Mouse (Mus musculus) left cerebral cortex, adult 2 months (tissue): ENCODE measurements around the gene Esrrg. TPM values are rescaled to one million over a fixed set of nuclear protein-coding genes. Genes with fewer than 3 reads are reported as not detected.

ENCODE experiments used
- DNase-seq, 2 experiments: peaks; one replicate each; pipeline ENCODE4 v3.0.0; 2021 to 2022; ENCODE audit warnings: low spot score in 2 of 2, mixed read lengths in 1 of 2; ENCODE audit errors: extremely low spot score in 1 of 2
- H3K27ac ChIP-seq: fragments of 200-600 bp; 2 replicates; pipeline ENCODE4 v1.8.1; 2022
- H3K4me3 ChIP-seq: fragments of 200-600 bp; 2 replicates; pipeline ENCODE4 v1.8.1; 2022
- CTCF ChIP-seq: fragments of 200-600 bp; IDR thresholded peaks from 2 replicates; pipeline ENCODE4 v1.8.1; 2022; ENCODE audit warnings: antibody characterized with exemption, mild to moderate bottlenecking, moderate library complexity
- intact Hi-C: fragments of 180-260 bp; cut with DNase I; formaldehyde crosslinking; loops from one replicate; pipeline ENCODE4 v1.15.1; 2025
- total RNA-seq, 2 experiments: library from RNA; stranded (reverse); gene quantifications; 2 replicates each; pipeline ENCODE4 v1.2.3; 2021

The Esrrg gene
- total RNA-seq, 2 experiments from 2014 or later = 25.1 to 27.0 TPM

GRCm38 (mm10) chr1:187904731-187905130 is 296.1 kb downstream of the Esrrg start:
- no peak overlapping the region for H3K27ac ChIP-seq
- no peak overlapping the region for H3K4me3 ChIP-seq
- no peak for DNase-seq
- intact Hi-C loops = no loop called here
- TF ChIP-seq CTCF = no peak

DNA sequence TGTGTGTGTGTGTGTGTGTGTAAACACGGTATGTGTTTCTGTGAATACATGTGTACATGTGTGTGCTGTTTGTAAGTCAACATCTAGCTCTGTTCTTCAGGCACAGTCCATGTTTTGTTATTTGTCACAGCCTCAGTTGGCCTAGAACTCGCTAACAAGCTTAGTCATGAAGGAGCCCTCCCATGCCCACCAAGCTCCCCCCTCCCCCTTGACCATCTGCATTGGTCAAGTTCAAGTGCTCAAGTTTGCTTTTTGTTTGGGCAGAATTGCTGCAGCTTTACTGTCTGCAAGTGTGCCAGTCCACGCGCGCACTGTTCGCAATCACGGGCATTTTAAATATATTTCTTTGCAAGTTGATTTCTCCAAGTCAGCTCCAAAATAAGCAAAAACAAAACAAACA is 298.8 kb downstream of the Esrrg start:
- H3K4me3 ChIP-seq = no peak overlapping the region
- intact Hi-C loops = no loop called here

DNA sequence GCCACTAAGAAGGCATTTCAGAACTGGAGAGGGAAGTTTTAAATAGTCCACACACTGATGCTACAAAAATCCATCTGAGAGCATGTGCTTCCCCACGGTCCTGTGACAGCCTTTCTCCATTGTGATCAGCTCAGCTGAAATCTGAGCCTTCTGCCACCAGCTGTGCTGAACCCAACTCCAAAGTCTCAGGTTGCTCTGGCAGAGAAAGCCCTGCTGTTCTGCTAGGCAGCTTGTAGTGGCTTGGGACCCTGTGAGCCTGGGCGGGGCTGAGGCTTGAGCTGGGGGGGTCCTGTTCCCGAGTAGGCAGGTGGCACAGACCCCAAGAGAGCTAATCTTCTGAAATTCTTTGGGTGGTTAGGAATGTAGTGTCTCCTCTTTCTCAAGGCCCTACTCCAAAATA is 299.3 kb downstream of the Esrrg start:
- no peak overlapping the region for H3K4me3 ChIP-seq
- intact Hi-C loops = no loop called here
- TF ChIP-seq CTCF = no peak
- no peak overlapping the region for H3K27ac ChIP-seq
- no peak for DNase-seq

More for the DNA sequence above, 298.8 kb downstream of the Esrrg start:
- DNase-seq = no peak
- TF ChIP-seq CTCF = no peak
- H3K27ac ChIP-seq = no peak overlapping the region

DNA sequence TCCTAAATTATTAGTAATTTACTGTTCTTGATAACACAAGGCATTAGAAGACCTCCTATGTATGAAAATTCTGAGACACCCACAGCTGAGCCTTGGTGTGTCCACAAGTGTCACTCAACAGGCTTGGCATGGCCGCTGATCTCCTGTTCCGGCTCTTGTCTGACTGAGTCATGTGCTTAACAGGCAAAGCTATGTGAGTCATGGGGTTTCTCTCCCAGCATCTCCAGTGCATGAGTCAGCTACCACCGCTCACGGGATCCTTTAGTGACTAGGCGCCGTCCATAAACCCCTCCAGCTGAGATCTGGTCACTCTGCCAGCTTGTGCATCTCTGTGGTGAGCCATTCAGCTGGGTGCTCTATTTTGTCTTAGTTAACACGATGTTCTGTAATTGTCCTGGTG is 302.1 kb downstream of the Esrrg start:
- intact Hi-C loops = no loop called here
- TF ChIP-seq CTCF = no peak
- peak; percentile 10 to 29 for DNase-seq
- Histone ChIP-seq H3K27ac (no peak overlapping the region), H3K4me3 (no peak overlapping the region)

GRCm38 (mm10) chr1:187911201-187911600 is 302.6 kb downstream of the Esrrg start:
- no peak for DNase-seq

DNA sequence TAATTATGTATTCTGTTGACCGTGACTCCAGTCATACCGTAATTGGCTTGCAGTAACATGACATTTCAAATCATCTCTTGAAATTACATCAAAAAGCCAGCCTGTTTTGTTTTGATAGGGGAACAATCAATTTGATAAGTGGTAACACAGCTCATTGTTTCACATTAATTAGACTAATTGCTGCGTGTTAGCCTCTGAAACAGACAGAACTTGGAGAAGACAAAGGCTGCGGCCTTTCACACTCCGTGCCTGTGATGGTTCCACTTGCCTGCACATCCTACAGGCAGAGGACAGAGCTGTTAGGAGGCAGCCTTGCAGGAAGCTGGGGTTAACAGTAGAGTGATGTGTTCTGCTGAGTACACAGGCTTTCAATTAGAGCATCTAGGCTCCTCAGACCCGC is 309.7 kb downstream of the Esrrg start:
- DNase-seq = no peak
- intact Hi-C loops = no loop called here

More at GRCm38 (mm10) chr1:187911201-187911600, 302.6 kb downstream of the Esrrg start:
- H3K27ac ChIP-seq = no peak overlapping the region
- intact Hi-C loops = no loop called here
- no peak for TF ChIP-seq CTCF
- H3K4me3 ChIP-seq = no peak overlapping the region

GRCm38 (mm10) chr1:187918939-187919338 is 310.3 kb downstream of the Esrrg start:
- H3K4me3 ChIP-seq = no peak overlapping the region
- intact Hi-C loops = no loop called here
- TF ChIP-seq CTCF = no peak
- H3K27ac ChIP-seq = no peak overlapping the region
- no peak for DNase-seq

More for the DNA sequence above, 309.7 kb downstream of the Esrrg start:
- no peak for TF ChIP-seq CTCF
- H3K4me3 ChIP-seq = no peak overlapping the region
- H3K27ac ChIP-seq = no peak overlapping the region

GRCm38 (mm10) chr1:187920156-187920777 is 311.7 kb downstream of the Esrrg start:
- intact Hi-C loops = no loop called here
- DNase-seq = no peak
- no peak for TF ChIP-seq CTCF
- Histone ChIP-seq H3K27ac (no peak overlapping the region), H3K4me3 (no peak overlapping the region)

DNA sequence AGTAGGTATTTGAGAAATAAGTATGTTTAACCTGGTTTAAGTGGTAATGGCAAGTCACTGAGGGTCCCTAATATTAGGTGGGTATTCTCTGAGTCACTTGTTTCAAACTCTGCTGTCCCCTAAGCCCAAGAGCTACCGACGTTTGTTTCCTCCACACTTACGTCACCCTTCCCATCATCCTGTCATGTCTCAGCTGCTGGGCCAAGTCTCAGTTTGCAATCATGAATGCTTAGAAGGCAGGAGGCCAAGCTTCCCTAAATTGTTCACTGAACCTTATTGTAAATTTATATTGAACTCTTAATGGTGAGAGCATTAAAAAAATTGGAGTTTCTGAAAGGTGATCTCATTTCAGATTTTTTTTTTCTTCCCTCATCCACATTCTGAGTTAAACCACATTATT is 322.6 kb downstream of the Esrrg start:
- intact Hi-C loops = no loop called here
- DNase-seq = no peak
- Histone ChIP-seq H3K4me3 (no peak overlapping the region), H3K27ac (no peak overlapping the region)
- TF ChIP-seq CTCF = no peak

- DNase-seq = no peak
- no peak overlapping the region for H3K27ac ChIP-seq
- TF ChIP-seq CTCF = no peak
- H3K4me3 ChIP-seq = no peak overlapping the region
- intact Hi-C loops = no loop called here
These were observed 330.1 kb downstream of the Esrrg start for GRCm38 (mm10) chr1:187938652-187939051.

- DNase-seq = no peak
- no peak overlapping the region for H3K27ac ChIP-seq
- H3K4me3 ChIP-seq = no peak overlapping the region
- no peak for TF ChIP-seq CTCF
- intact Hi-C loops = no loop called here
These were observed 330.5 kb downstream of the Esrrg start for GRCm38 (mm10) chr1:187939078-187939477.

DNA sequence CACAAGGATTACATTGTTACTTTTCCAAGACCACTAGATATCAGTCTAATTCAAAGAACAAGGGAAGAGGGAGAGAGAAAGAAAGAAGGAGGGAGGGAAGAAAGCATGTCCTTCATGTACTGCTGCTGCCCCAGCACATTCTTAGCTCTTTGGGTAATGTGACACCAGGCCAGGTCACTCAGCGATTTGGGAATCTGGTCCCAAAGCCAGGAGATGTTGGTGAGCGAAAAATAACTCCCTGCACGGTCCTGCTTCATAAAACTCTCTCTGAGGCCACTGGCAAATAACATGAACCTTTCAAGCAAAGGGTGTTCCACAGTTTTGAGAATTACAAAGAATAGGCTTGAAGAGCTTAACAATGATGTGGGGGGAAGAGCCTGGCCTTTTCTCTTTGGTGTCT is 342.9 kb downstream of the Esrrg start:
- intact Hi-C loops = no loop called here
- Histone ChIP-seq H3K27ac (no peak overlapping the region), H3K4me3 (no peak overlapping the region)
- no peak for TF ChIP-seq CTCF
- no peak for DNase-seq

GRCm38 (mm10) chr1:187956702-187957101 is 348.1 kb downstream of the Esrrg start:
- no peak for TF ChIP-seq CTCF
- Histone ChIP-seq H3K27ac (no peak overlapping the region), H3K4me3 (no peak overlapping the region)
- DNase-seq = no peak
- intact Hi-C loops = no loop called here
